Mouse (Mus musculus) cerebellum, adult (tissue): ENCODE results near the gene Mcam.

Experiments
- ATAC-seq: cut with Nextera tagmentation; 2 replicates; pipeline ENCODE4 v1.9.2; 2017; ENCODE audit warnings: mild to moderate bottlenecking, moderate library complexity, mixed read lengths; ENCODE audit not compliant: insufficient number of reproducible peaks, low FRiP score, low TSS enrichment

Gene Mcam

DNA sequence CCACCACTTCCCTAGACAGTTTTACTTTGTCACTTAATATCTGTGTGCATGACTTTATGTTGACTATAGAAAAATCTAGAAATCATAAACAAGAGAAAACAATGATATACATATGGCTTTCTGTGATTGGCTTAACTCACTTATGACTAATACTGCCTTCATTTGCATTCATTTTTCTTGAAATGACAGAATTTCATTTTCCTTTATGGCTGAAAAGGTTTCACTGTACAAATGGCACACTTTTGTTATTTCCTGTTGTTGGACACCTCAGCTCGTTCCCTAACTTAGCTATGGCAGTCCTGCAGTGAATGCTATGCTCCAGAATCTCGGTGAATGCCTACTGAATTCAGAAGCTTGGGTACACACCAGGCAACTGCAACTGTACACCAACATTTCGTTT is 58.0 kb downstream of the Mcam start:
- no peak for ATAC-seq
